Mouse (Mus musculus) limb, embryonic 13.5 days (tissue): ENCODE results near the gene Hist1h2bk. TPM values are rescaled to one million over a fixed set of nuclear protein-coding genes. Genes with fewer than 3 reads are reported as not detected.
"Not testable (repeated sequence)": the region's sequence is repeated elsewhere in the genome, so short reads cannot be mapped to it uniquely, and the experiment has no call there.

Source experiments
- ATAC-seq: fragments of 200-750 bp; cut with Nextera tagmentation; 2 replicates; pipeline ENCODE4 v1.8.0; 2017; ENCODE audit warnings: low read depth, moderate number of reproducible peaks, moderate TSS enrichment; ENCODE audit not compliant: low FRiP score
- H3K27ac ChIP-seq: fragments of 300-500 bp; sonication (generic); 2 replicates; pipeline ENCODE4 v1.5.1; 2015; ENCODE audit warnings: inconsistent platforms, mild to moderate bottlenecking, moderate library complexity
- H3K27me3 ChIP-seq: fragments of 300-500 bp; sonication (generic); 2 replicates; pipeline ENCODE4 v1.6.1; 2015; ENCODE audit warnings: mild to moderate bottlenecking, inconsistent platforms
- H3K36me3 ChIP-seq: fragments of 300-500 bp; sonication (generic); 2 replicates; pipeline ENCODE4 v1.6.1; 2015; ENCODE audit warnings: inconsistent platforms, mild to moderate bottlenecking, moderate library complexity
- H3K4me1 ChIP-seq: fragments of 300-500 bp; sonication (generic); 2 replicates; pipeline ENCODE4 v1.6.1; 2015; ENCODE audit warnings: inconsistent platforms
- H3K4me2 ChIP-seq: fragments of 300-500 bp; sonication (generic); replicated peaks from 2 replicates; pipeline ENCODE4 v1.6.1; 2015; ENCODE audit warnings: inconsistent platforms, mild to moderate bottlenecking, moderate library complexity
- H3K4me3 ChIP-seq: fragments of 300-500 bp; sonication (generic); 2 replicates; pipeline ENCODE4 v1.5.1; 2015; ENCODE audit warnings: moderate library complexity, mild to moderate bottlenecking, inconsistent platforms
- H3K9ac ChIP-seq: fragments of 300-500 bp; sonication (generic); 2 replicates; pipeline ENCODE4 v1.6.1; 2015; ENCODE audit warnings: mild to moderate bottlenecking, inconsistent platforms
- H3K9me3 ChIP-seq: fragments of 300-500 bp; sonication (generic); 2 replicates; pipeline ENCODE4 v1.6.1; 2016; ENCODE audit warnings: inconsistent platforms
- WGBS: fragments of 180-500 bp; shearing (Covaris S2); methylation state at CpG from one replicate; pipeline ENCODE4 v1.1.7; 2015; 5-methylcytosine and 5-hydroxymethylcytosine counted together
- polyA plus RNA-seq: library from polyadenylated mRNA; unstranded; fragments of >200 nt; fragmentation: Nextera tagmentation; extraction: Ambion mirVana; gene quantifications from 2 replicates; pipeline ENCODE4 v1.2.1, GENCODE M21; 2015

Hist1h2bk gene
- polyA plus RNA-seq, 1 experiment from 2014 or later: 14.4 TPM

DNA sequence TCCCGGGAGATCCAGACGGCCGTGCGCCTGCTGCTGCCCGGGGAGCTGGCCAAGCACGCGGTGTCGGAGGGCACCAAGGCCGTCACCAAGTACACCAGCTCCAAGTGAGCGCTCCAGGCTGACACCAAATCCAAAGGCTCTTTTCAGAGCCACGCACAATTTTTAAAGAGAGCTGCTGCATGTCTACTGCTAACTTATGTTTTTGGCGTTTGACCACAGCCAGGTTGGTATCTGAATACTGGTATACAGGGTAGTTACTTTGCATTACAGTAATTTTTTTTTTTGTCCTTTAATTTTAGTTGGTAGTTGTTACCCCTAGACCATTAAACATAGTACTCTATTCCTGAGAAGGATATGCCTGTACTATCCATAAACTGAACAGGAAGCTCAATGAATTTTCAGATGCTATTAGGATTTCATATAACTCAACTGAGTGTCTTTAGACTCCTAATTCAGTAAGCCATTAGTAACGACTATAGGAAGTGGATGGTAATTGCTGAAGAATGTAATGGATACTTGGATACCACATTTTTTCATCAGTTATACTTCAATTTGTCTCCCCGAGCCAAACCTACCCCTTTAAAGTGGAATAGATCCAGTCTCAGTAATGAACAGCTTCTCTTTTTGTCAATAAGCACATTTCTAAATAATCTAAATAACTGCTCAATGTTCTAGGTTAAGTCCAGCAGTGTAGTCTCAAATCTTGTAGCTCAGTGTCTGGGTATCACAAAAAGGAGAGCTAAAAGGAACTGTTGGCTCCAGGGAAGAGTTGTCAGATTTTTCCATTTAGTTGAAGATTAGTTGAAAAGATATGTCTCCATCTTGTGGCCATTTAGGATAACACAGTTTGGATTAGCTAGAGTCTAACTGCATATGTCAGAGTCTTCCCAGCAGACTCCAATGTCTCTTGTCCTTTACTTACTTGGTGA lies 8.1 kb downstream of the Hist1h2bk start:
- Histone ChIP-seq H3K27ac (peak overlapping the region; percentile 82), H3K36me3 (no peaks in the 10 kb centered on the region), H3K9me3 (no peaks in the 10 kb centered on the region), H3K9ac (peak overlapping the region; percentile 62), H3K4me1 (peaks cover 27% of the 10 kb centered on the region), H3K4me3 (peak overlapping the region; percentile 43), H3K27me3 (no peaks in the 10 kb centered on the region), H3K4me2 (peak overlapping the region; percentile 88)
- 2% methylated on average over 10 of the region's 14 CpGs for WGBS
- 0 out of 2 replicates have a peak, but pooled peaks have one; percentile 2 for ATAC-seq

DNA sequence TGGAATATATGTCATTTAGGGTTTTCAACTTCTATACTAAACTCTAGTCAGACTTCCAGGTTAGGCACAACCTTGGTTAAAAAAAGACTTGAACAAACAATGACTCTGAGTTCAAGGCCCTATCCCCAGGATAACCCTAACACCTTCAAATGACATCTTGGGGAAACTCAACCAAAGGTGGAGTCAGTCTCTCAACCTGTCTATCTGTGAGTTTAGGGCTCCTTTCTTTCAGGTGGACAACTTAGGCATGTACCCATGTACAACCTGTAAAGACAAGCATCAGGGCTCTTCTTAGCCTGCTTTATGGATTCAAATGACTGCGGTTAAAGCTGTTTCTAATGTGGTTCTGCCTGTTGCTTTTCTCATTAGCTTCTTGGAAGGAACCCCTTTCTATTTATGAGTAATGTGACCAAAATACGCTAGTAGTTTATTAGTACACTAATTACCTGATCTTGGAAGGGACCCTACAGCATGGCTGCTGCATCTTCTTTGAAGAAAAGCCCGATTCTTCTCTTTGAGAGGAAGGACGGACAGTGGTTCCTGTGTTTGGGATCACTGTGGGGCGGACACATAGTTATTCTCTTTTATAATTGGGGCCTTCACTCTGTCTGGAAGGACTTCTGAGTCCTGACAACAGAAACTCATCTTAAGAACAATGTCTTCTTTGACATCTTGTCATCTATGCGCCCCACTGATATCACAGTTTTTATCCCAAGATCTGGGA lies 8.9 kb downstream of the Hist1h2bk start:
- peak overlapping the region; percentile 49; the same call in 1 of the 2 replicates for H3K27ac ChIP-seq
- ATAC-seq: no peak
- H3K36me3 ChIP-seq: no peaks in the 10 kb centered on the region
- 87% methylated on average over 6 of the region's 6 CpGs for WGBS
- no peak overlapping the region for H3K9ac ChIP-seq
- peaks cover 27% of the 10 kb centered on the region for H3K4me1 ChIP-seq
- H3K4me3 ChIP-seq: peak overlapping the region; percentile 43
- H3K9me3 ChIP-seq: no peaks in the 10 kb centered on the region
- H3K27me3 ChIP-seq: no peaks in the 10 kb centered on the region
- peak overlapping the region; percentile 88 for H3K4me2 ChIP-seq

DNA sequence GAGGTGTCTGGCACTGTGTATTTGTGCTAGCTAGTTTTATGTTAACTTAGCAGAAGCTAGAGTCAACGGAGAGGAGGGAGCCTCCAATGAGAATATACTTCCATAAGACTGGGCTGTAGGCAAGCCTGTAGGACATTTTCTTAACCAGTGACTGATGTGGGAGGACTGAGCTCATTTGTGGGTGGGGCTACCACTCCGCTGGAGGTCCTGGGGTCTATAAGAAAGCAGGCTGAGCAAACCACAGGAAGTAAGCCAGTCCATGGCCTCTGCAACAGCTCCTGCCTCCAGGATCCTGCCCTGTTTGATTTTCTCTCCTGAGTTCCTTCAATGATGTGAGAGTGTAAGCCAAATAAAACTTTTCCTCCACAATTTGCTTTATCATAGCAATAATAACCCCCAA lies 9.6 kb downstream of the Hist1h2bk start:
- 52% methylated on average over 2 of the region's 2 CpGs for WGBS
- H3K4me1 ChIP-seq: peaks cover 22% of the 10 kb centered on the region
- H3K36me3 ChIP-seq: no peaks in the 10 kb centered on the region
- H3K4me2 ChIP-seq: no peak overlapping the region
- no peaks in the 10 kb centered on the region for H3K27me3 ChIP-seq
- H3K9ac ChIP-seq: no peak overlapping the region
- no peak for ATAC-seq
- H3K9me3 ChIP-seq: no peaks in the 10 kb centered on the region
- H3K4me3 ChIP-seq: no peak overlapping the region
- no peak overlapping the region for H3K27ac ChIP-seq

DNA sequence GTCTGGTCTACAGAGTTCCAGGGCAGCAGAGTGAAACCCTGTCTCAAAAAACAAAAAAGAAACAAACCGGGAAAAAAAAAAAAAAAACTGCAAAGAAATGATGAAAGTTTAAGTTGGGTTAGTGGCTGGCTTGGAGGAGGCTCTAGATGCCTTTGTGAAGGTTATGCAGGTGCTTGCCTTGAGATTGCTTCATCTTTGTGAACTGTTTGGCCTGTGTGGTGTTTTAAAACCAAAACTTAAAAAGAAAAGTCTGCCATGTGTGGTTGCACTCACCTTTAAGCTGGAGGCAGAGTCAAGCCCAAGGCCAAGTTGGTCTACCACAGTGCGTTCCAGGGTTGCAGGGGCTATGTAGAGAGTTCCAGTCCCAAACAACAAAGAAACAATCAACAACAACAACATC lies 13.4 kb downstream of the Hist1h2bk start:
- Histone ChIP-seq H3K4me3 (no peak overlapping the region), H3K9me3 (no peaks in the 10 kb centered on the region), H3K27ac (no peak overlapping the region; the same call in 1 of the 2 replicates), H3K27me3 (no peaks in the 10 kb centered on the region), H3K4me1 (peaks cover 10% of the 10 kb centered on the region; the same call in 1 of the 2 replicates), H3K9ac (no peak overlapping the region), H3K36me3 (no peaks in the 10 kb centered on the region), H3K4me2 (no peak overlapping the region)
- no peak for ATAC-seq
- 80% methylated on average over 2 of the region's 2 CpGs for WGBS

DNA sequence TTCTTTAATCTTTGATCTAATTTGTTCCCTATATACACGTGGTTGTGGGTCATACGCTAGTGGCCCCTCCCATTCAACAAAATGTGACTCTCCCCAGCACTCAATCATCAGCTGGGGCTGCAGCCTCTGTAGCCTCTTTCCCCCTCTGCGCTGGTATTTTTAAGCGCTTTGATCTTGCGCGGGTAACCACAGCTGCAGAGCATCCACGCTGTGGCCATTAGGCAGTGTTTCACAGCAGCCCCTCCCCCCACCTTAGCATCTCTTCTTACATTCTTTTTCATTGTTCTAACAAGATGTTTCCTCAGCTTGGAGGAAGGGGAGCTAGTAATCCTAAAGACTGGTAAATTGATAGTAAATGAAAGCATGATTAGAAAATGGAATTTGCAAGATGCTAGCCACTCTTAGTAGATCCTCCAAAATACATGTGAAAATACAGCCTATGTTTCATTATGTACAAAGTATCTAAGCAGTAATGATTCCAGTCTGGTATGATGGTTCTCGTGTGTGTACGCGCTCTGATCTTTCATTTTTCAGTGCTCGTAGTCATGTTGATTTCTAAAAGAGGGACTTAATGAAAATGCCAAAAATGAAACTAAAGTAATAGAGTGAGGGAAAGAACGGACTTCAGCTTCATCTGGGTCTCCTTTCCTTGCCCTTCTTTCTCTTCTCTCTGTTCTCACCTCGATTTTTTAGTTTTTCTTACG lies 14.2 kb downstream of the Hist1h2bk start:
- Histone ChIP-seq H3K4me1 (peaks cover 4% of the 10 kb centered on the region; the same call in 1 of the 2 replicates), H3K4me2 (peak overlapping the region; percentile 64), H3K4me3 (peak overlapping the region; percentile 52), H3K27ac (peak overlapping the region; percentile 75), H3K36me3 (no peaks in the 10 kb centered on the region), H3K9me3 (no peaks in the 10 kb centered on the region), H3K9ac (peak overlapping the region; percentile 45), H3K27me3 (no peaks in the 10 kb centered on the region)
- 1% methylated on average over 14 of the region's 14 CpGs for WGBS
- peak; percentile 37 for ATAC-seq

DNA sequence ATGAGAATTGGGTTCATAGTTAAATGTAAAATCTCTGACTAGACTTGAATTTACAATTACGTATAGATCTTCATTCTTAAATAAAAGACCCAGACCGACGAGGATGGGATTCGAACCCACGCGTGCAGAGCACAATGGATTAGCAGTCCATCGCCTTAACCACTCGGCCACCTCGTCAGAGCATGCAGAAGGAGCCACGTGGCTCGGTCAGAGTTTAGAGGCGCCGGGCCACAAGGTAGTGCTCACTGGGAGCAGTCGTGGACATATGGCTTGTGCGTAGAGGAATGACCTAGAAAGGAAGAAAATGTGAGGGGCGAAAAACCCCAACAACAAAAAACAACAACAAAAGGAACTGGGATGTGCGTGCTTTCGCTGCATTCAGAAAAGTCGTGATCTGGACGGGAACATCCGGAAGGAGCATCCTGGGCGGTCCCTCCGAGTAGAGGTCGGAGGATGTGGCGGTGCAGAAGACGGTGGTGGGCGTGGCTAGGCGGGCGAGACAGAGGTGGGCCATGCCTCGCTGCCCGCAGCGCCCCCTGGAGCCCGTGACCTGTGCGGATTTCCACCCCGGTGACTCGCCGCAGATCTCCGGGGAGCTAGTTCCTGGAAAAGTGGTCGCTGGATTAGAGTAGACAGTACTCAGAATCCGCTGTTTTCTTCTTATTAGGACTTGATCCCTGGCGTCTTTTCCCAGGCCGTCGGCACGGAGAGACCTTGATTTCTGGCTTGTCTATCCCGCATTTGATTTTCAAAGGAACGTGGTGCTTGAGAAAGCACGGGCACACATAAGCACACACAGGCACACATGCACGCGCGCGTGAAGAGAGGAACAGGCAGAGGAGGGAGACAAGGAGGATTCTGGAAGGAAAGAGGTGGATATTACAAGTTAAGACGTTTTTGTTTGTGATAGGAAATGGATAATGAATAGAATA lies 15.2 kb downstream of the Hist1h2bk start:
- peak; percentile 93 for ATAC-seq
- no peaks in the 10 kb centered on the region for H3K36me3 ChIP-seq
- H3K4me2 ChIP-seq: peak overlapping the region; percentile 64
- H3K27me3 ChIP-seq: no peaks in the 10 kb centered on the region
- H3K9me3 ChIP-seq: no peaks in the 10 kb centered on the region
- under 1% methylated on average over 52 of the region's 52 CpGs for WGBS
- H3K4me1 ChIP-seq: peaks cover 4% of the 10 kb centered on the region; the same call in 1 of the 2 replicates
- H3K9ac ChIP-seq: peak overlapping the region; percentile 69
- H3K27ac ChIP-seq: peak overlapping the region; percentile 75
- H3K4me3 ChIP-seq: peak overlapping the region; percentile 52

- peak overlapping the region; percentile 64 for H3K4me2 ChIP-seq
- peak overlapping the region; percentile 75; the same call in 1 of the 2 replicates for H3K27ac ChIP-seq
- H3K4me1 ChIP-seq: peaks cover 4% of the 10 kb centered on the region; the same call in 1 of the 2 replicates
- H3K27me3 ChIP-seq: no peaks in the 10 kb centered on the region
- no peak for ATAC-seq
- peak overlapping the region; percentile 52 for H3K4me3 ChIP-seq
- H3K9ac ChIP-seq: peak overlapping the region; percentile 69
- no peaks in the 10 kb centered on the region for H3K36me3 ChIP-seq
- 9% methylated on average over 5 of the region's 5 CpGs for WGBS
- H3K9me3 ChIP-seq: no peaks in the 10 kb centered on the region
Measured at GRCm38 (mm10) chr13:22051523-22051859, 15.8 kb downstream of the Hist1h2bk start.

- Histone ChIP-seq H3K9ac (no peak overlapping the region), H3K27me3 (no peaks in the 10 kb centered on the region), H3K4me3 (no peak overlapping the region), H3K4me1 (peaks cover 4% of the 10 kb centered on the region; the same call in 1 of the 2 replicates), H3K4me2 (no peak overlapping the region), H3K36me3 (no peaks in the 10 kb centered on the region), H3K9me3 (no peaks in the 10 kb centered on the region), H3K27ac (no peak overlapping the region)
- 88% methylated on average over 1 of the region's 1 CpGs for WGBS
- no peak for ATAC-seq
Measured at GRCm38 (mm10) chr13:22053754-22054153, 18.1 kb downstream of the Hist1h2bk start.

DNA sequence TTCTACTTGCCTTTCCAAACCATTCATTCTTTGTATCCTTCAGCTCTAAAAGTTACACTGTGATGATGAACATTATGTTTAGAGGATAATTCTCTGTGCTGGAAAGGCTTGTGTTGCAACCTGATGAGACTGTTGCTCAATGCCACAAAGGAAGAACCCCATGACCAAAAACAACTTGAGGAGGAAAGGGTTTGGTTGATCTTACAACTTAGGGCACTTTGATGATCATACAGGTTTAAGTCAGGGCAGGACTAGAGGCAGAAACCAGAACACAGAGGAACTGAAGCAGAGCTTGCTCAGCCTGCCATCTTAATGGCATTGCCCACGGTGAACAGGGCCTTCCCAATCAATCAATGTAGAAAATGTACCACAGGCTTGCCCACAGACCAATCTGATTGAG lies 25.8 kb downstream of the Hist1h2bk start:
- Histone ChIP-seq H3K9ac (no peak overlapping the region), H3K4me1 (no peaks in the 10 kb centered on the region), H3K4me2 (no peak overlapping the region), H3K27ac (no peak overlapping the region), H3K4me3 (no peak overlapping the region), H3K36me3 (no peaks in the 10 kb centered on the region), H3K27me3 (no peaks in the 10 kb centered on the region), H3K9me3 (no peaks in the 10 kb centered on the region)
- no peak for ATAC-seq
- WGBS: 88% methylated on average over 1 of the region's 1 CpGs

DNA sequence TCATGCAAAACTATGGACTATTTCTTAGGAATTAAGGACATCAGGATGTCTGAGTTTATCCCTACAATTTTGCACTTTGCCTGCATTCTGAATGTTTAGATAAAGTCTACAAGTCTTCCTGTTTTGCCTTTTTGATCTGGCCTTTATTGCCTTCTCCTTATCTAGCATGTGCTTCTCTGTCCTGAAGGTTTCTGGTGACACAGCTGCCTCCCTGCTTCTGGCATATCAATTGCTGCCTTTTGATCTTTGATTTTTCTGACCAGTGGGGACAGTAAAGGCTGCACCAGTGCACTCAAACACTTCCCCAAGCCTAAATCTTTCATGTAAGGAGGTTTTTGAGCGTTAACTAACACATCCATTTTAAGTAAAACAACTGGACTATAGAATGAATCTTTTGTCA lies 27.8 kb downstream of the Hist1h2bk start:
- H3K9ac ChIP-seq: no peak overlapping the region
- H3K27me3 ChIP-seq: no peaks in the 10 kb centered on the region
- H3K9me3 ChIP-seq: no peaks in the 10 kb centered on the region
- 29% methylated on average over 1 of the region's 1 CpGs for WGBS
- H3K4me1 ChIP-seq: no peaks in the 10 kb centered on the region
- H3K4me2 ChIP-seq: no peak overlapping the region
- H3K27ac ChIP-seq: no peak overlapping the region
- H3K36me3 ChIP-seq: no peaks in the 10 kb centered on the region
- no peak for ATAC-seq
- no peak overlapping the region for H3K4me3 ChIP-seq

DNA sequence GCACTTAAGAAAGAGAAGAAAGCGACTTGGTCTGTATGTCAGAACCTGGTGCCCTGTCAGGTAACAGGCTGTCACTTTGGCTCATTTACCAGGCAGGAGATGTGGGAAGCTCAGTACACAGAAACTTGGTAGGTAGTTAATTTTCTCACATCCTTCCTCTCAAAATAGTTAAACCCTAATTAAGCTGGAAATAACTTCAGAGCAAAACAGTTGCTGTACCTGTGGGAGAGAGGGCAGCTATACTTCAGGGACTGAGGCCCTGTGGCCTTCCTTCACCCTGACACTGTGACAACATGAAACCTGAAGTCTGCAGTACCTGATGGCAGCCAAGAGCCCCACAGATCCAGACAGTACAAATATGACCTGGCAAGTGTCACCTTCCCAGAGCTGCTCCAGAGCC lies 48.5 kb downstream of the Hist1h2bk start, which contains the start of gene Vmn1r188:
TSS of gene Vmn1r188 (plus strand) at position 301 of the 400 bp plus-strand sequence.
- H3K27ac ChIP-seq, H3K27me3 ChIP-seq, H3K36me3 ChIP-seq, H3K4me1 ChIP-seq, H3K4me2 ChIP-seq, H3K4me3 ChIP-seq, ATAC-seq, H3K9ac ChIP-seq, H3K9me3 ChIP-seq: not testable (repeated sequence)
- WGBS: 83% methylated on average over 1 of the region's 1 CpGs
